Mouse (Mus musculus) cerebellum, postnatal 14 days (tissue): ENCODE results near the gene Pgam2.

Experiments
- DNase-seq, 2 experiments: peaks; one replicate each; pipeline ENCODE4 v3.0.0; 2021; ENCODE audit warnings: mixed read lengths in 2 of 2

The Pgam2 gene

DNA sequence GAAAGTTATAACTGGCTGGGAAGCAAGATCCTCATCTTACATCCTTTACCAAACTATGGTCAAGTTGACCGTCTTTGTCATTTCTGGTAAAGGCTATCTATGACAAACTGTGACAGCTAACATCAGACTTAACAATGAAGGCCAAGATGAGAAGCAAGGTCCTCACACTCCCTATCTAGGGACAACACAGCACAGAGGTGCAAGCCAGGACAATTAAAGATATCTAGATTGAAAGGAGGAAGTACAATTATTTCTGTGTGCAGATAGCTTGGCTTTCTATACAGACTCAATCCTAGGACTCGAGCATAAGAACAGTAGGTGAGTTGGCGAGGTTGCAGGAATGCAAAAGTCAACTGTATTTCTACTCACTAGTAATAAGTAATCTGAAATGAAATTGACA is 2.2 kb upstream of the Pgam2 start:
- DNase-seq, result no peak

DNA sequence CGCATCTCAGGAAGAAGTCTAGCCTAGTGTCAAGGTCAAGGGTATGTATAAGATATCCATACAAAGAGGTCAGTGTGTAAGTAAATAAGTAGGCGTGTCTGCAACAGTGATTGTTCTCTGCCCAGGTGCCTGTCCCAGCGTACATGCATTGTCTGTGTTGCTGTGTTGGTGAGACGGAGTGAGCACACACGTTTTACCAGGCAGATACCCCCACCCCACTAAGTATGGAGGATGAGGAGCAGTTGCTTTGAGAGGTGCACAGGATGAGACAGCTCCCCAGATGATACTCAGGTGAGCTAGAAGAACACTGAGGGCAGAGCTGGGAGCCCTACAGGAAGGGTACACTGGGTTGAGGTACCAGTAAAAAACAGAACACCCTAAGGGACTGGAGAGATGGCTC is 641 bp upstream of the Pgam2 start:
- DNase-seq, result no peak

DNA sequence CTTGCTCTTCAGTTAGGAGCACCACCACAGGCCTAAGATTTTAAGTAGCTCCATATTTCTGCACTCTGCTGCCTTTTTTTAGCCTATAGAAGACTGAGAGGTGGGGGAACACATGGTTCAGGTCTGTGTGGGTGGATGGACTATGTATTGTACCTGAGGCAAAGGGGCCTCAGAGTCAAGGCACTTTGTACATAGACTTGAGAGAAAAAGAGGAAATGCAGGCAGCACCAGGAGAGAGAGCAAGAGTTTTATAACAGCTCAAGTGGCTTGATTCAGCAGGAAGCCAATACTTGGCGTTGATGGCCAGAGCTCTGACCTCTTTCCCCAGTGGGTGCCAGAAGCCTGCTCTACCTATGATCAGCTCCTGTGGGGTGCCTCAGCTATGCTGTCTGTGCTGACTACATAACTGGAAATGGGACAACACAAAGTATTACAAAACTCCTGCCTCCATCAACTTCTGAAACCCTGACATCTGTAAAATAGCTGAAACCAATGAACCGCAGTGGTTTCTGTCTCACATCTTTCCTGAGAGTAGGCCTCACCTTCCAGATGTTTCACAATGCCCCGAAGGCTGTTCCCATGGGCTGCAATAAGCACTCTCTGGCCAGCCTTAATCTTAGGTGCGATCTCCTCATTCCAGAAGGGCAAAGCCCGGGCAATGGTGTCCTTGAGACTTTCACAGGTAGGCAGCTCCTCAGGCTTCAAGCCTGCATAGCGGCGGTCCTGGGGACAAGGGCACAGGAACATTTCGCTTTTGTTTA is 896 bp downstream of the Pgam2 start:
- no peak for DNase-seq

DNA sequence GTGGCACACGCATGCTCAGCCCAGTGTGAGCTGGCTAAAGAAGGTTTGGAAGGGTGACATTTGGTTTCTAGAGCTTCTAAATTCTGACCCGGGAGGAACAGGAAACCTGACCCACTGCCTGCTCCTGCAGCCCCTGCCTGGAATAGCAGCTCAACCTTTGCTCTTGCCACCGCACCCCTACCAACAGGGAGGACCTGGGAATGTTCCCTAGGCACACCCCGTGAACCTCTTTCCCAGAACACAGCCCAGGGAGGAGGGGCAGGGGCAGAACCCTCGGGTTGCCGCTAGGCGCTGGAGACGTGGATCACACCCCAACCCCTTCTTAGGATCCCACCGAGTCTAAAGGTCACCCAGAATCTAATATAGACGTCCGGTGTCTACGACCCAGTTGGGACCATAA is 1.5 kb downstream of the Pgam2 start:
- DNase-seq, result no peak

DNA sequence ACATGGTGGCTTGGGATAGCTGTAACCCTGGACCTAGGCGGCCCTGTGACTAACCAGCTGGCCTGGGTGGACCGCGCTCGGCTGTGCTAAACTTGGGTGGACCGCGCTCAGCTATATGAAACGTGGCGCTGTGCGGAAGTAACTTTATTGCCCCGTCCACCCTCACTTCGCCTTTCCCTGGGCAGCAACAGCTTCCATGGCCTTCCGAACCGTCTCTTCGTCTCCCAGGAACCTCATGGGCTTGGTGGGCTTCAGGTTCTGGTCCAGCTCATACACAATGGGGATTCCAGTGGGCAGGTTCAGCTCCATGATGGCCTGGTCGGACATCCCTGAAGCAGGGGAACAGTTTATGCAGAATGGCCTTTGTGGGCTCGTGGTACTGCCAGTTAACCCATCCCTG is 2.0 kb downstream of the Pgam2 start:
- DNase-seq, result no peak

DNA sequence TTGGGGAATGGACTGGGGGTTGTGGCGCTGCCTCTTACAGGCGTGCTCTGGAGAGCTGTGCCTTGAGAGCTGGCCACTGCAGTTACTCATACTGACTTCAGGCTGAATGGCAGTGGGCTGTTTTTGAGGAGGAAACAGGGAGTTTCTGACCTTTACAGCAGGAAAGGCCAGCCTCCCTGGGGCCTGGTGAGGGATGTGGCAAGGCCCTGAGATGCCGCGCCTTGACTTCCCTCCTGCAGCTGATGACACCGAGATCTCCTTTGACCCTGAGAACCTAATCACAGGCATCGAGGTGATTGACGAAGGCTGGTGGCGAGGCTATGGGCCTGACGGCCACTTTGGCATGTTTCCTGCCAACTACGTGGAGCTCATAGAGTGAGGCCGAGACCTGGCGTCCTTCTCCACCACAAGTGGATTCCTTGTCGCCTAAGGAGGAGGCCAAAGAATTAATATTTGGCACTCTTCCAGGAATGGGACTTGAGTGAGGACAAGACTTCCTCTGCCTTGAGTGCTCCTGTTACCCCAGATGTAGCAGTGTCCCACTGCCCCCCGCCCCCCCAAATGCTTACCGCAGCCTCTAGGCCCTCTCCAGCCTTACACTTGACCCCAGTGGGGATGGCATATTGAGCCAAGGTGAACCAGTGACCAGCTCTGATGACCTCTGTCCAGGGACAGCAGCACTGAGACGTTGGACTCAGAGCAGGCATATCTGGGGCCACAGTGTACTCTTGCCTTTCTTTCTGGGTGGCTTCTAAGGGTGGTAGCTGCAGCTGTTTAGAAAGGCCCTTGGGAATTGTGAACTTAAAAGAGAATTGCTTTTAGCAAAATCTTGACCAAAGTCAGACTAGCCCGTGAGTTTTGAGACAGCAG is 3.7 kb downstream of the Pgam2 start:
- no peak for DNase-seq

DNA sequence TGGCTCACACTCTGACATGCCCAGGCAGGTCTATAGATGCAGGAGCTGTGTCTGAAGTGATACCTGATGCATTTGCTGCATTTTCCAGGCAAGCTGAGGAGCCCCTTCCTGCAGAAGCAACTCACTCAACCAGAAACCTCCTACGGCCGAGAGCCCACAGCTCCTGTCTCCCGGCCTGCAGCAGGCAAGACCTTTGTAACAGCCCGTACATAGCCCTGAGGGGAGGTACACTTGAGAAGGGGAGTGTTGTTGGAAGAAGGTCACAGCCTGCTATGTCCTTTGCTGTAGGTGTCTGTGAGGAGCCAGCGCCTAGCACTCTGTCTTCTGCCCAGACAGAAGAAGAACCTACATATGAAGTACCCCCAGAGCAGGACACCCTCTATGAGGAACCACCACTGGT is 5.6 kb downstream of the Pgam2 start:
- DNase-seq, result no peak

DNA sequence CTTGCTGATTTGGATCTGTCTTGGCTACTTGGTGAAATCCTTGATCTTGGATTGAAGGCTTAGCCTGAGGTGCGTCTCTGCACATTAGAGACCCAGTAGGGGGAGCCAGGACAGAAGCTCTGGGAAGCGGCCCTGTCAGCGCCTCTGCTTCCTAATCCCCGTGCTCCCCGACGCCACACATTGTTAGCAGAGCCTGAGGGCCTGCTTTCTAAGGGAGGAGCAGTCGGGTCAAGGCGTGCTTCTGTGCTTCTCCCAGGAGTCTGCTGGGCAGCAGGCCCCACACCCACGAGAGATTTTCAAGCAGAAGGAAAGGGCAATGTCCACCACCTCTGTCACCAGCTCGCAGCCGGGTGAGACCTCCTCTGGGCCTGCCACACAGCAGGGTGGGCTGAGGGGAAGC is 6.2 kb downstream of the Pgam2 start:
- no peak for DNase-seq

DNA sequence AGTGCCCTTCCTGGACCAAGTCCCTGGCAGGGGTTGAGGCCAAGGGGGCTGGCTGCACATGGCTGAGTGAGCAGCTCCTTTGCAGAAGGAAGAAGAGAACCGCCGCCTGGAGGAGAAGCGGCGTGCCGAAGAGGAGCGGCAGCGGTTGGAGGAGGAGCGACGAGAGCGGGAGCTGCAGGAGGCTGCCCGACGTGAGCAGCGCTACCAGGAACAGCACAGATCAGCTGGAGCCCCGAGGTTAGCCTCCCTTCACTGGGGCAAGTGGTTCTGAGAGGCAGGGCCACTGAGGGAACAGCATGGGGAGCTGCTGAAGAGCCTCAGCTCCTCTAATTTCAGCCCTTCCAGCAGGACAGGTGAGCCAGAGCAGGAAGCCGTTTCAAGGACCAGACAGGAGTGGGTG is 6.6 kb downstream of the Pgam2 start:
- DNase-seq, result no peak

DNA sequence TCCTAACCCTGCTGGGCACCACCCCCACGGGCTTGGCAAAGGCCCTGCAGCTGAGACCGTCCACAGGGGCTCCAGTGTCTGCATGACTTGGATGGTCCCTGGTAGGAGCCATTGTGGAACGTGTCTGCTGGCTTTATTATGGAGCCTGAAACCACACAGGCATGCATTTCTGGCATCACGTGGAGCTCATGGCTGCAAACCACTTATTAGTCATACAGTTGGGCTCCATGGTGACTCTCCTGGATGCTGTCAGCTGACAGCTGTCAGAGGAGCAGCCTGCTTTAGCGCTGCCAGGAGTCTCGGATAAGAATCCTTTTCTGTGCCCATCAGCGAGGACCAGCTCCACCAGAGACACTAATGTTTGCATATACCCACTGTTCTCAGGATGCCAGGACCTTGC is 7.8 kb downstream of the Pgam2 start:
- DNase-seq, result peak; percentile 49 to 60

DNA sequence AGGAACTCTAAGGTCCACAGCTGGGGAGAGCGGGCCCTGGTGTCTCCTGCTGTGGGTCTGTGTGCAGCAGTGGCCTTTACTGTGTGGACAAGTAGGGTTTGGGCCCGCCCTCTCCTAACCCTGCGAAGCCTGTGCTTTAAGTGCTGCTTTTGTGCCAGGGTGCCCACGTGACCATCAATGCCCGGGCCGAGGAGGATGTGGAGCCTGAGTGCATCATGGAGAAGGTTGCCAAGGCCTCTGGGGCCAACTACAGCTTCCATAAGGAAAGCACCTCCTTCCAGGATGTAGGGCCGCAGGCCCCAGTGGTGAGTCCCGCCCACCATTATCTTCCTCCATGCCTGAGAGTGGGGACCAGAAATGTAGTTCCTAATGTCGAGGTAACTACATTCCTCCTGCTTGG is 8.2 kb downstream of the Pgam2 start:
- peak in 1 of 2 experiments; percentile 25 for DNase-seq

DNA sequence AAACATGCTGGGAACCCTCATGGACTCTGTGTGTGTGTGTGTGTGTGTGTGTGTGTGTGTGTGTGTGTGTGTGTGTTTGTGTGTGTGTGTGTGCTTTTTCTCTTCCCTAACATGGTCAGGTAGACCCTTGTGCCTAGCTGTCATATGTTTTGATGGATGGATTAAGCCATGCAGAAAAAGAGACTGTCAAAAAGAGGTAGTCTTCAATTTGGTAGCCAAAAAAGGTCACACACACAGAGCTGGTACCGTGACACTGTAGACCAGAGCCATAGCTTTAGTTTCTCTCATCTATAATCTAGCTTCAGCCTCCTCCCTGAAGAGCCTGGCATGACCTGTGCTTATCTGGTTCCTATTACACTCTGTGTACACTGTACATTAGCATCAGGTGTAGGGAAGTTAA is 13.1 kb downstream of the Pgam2 start:
- DNase-seq, result no peak

DNA sequence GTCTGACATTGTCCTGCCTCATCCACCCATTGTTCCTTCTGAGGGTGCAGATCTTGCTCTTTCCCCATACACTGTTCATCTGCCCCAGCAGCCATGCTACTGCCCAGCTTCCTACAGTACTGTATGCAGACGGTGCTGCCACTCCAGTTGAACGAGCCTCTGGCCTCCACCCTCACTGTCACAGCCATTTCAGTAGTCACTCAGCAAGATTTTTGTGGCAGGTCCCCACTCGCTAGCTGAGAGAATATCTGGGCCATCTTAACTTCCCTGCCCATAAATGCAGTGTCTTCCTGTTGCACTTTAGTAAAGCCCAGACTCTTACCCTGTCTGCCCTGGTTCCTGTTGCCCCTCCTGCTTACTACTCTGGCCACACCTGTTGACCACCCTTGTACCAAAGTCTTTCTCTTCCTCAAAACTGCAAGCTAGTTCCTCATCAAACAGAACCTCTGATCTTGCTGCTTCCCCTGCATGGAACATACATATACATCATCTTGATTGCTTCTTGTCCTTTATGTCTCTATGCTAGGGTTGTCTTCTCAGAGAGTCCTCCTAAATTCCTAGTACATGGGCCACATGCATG is 13.7 kb downstream of the Pgam2 start:
- DNase-seq, result no peak

DNA sequence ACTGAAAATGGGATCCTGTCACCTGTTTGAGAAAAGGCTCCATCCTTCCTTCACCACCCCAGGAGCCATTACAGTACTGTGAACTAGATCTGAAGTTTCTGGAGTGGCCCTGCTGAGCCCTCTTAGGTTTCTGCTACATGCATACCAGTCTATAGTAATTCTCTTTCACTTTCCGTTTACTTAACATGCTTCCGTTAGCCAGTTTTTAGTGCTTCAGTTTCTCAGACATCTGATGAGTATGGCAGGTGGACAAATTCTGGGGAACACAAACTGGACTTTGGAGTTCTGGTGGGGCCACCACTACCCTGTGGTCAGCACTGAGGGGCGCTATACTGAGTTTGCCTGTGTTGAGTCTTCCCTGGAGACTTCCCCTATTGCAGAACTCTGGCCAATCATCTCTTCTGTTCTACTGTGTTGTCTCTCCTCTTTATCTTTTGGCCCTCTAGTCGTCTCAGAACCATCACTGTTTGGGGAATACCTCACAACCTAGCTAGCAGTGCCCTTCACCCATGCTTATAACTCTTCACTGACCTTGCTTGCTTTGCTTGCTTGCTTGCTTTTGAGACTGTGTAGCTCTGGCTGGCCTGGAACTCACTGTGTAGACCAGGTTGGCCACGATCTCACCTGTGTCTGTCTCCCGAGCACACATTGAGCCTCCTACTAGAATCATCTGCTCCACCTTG is 14.3 kb downstream of the Pgam2 start:
- no peak for DNase-seq

DNA sequence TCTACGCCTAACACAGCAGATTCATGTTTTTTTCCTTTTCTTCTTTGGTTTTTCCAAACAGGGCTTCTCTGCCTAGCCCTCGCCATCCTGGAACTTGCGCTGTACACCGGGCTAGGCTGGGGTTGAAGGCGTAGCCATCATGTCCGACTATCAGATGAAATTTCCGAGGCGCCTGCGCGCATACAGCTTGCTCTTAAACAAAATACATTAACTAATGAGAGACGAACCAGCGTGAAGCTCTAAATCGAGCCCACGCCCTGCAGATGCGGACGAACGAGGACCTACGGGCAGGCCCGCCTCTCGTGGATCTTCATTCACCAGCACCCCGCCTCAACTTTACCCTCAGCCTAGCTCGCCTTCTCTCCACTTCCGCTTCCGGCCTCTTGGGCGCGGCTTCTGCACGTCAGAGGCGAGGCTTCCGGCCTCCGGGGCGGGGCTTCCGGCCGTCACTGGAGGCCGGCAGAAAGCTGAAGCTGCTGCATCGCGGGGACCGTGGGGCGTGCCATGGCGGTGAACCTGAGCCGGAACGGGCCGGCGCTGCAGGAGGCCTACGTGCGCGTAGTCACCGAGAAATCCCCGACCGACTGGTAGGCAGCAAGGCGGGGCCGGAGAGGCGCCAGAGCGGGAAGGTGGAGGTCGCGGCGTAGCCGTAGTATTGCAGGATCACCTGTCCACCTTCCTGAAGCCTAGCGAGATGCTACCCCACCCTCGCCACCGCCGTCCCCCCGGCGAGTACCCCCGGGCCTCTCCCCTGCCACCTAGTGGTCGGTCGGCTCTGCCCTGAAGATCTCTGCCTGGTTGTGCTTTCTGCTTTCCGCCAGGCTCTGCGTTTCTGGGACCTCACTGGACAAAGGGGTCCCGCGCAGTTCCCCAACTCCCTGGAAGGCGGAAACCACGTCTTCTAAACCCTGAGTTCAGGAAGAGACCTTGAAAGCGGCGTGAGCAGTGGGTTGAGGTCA is 15.2 kb downstream of the Pgam2 start, which contains the start of gene Dbnl:
Gene Dbnl, plus strand, starts transcription at position 433 of the 959 bp plus-strand sequence.
- peak; percentile 94 to 96 for DNase-seq

DNA sequence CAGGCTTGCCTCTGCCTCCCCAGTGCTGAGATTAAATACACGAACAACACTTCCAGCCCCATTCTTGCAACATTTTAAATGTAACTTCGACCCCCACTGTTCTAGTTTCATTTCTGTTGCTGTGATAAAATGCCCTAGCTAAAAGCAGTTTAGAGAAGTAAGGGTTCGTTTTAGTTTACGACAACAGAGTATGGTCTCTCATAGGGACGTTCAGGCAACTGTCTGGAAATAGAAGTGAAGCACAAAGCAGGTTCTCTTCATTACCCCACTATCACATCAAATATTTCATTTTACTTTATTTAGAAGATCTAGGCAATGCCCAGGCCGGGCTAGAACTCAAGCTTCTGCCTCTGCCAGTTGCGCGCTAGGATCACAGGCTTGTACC is 15.9 kb downstream of the Pgam2 start:
- DNase-seq, result no peak

DNA sequence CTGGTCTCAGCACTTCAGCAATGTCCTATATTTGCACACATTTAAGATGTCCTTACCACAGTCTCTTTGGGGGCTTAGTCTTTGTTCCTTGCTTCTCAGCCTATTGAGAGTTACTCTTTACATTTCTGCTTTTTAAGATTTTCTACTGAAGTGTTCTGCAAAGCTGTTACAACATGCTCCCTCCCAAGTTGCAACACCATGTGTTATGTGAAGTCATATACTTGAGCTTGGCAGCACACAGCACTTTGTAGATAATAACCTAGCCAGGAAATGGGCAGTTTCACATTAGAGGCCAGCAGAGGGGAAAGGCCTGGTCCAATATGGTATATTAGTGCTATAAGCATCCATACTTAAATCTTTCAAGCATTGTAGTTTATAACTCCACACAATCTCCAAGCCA is 17.8 kb downstream of the Pgam2 start:
- DNase-seq, result no peak

DNA sequence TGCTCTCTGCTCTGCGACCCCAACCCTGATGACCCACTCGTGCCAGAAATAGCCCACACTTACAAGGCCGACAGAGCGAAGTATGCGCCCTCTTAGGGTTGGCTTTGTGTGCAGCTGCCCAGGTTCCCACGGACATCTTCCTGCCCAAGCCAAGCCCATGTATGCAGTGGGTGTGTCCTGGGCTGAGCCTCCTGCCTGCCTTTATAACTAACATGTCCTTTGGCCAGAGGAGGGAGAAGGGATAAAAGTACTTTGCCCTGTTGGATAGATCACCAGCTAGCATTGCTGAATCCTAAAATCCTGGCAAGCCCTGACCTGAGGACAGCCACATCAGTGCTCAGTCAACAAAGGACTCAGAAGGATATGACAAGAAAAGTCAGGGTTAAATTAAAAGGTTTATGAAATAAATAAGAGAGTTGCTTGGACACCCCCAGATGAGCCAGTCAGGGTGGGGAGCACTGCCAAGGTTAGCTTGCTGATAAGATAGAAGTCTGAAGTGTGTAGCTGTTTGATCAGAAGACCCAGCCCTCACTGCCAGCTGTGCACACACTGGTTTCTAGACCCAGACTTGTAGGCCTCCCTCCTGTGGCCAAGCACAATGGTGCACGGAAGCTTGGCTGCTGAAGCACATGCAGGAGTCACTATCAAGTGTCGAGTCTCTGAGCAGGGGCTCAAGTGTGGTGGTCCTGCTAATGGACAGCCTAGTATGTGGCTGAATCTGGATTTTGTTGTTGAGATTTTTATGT is 21.2 kb downstream of the Pgam2 start:
- no peak for DNase-seq

DNA sequence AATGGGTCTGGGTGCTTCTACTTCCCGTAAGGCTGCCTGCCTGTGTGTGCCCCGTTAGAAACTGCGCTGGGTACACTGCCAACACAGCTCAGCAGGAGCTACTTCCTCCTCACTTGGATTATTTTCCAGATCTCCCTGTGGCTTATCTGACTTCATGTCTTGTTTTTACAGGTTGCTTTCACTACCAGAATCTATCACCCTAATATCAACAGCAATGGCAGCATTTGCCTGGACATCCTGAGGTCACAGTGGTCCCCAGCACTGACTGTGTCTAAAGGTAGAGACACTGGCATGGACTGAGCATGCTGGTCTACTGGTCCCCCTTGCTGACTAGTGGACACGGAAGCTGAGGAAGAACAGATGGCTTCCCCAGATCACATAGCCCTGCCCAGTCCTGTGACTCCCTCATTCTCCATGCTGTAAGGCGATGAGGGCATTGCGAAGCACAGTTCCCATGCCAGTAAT is 23.5 kb downstream of the Pgam2 start:
- peak; percentile 75 to 78 for DNase-seq

DNA sequence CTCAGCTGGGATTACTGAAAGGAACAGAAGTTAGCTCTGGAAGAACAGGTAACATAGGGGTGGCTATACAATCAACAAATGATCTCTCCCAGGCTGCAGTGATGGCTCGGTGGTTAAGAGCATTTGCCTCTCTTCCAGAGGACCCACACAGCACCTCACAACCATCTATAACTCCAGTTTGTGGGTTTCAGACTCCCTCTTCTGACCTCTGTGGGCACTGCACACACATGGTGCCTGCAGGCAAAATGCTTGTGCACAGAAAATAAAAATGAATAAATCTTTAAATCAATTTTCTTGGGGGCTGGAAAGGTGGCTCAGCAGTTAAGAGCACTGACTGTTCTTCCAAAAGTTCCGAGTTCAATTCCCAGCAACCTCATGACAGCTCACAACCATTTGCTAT is 25.1 kb downstream of the Pgam2 start:
- DNase-seq, result peak in 1 of 2 experiments; percentile 48

DNA sequence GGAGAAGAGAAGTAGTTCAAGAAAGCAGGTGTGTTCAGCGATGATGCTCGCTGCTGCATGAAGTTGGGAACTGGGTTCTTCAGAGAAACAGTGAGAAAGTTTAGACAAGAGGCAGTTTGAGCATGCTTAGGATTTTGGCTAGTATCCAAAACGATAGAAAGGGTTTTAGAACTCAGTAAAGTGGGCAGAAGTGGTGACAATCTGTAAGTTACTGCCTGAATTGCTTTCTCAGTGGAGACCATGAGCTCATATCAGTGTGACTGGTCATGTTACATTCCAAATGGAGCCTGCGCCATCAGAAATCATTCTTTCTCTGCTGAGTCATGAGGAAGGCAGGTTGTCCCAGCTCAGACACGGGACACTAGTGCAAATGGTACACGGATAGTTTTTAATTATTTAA is 37.5 kb downstream of the Pgam2 start:
- no peak for DNase-seq
